Mouse (Mus musculus) gastrocnemius, postnatal 4 days (tissue): Measurements from ENCODE around the gene Loxl3. TPM values are rescaled to one million over a fixed set of nuclear protein-coding genes. Genes with fewer than 3 reads are reported as not detected.

Experiments
- DNase-seq, 2 experiments: peaks; one replicate each; pipeline ENCODE4 v3.0.0; 2021 to 2022; ENCODE audit warnings: low spot score in 2 of 2, mixed read lengths in 2 of 2
- microRNA-seq: library from miRNA; unstranded; fragments of <30 nt; microRNA quantifications from one replicate; pipeline ENCODE4 v1.2.0, GENCODE M21; 2021
- total RNA-seq, 2 experiments: library from RNA; stranded (reverse); gene quantifications; 2 replicates each; pipeline ENCODE4 v1.2.3; 2021

Loxl3 gene
- total RNA-seq, 2 experiments from 2014 or later: 15.4 to 17.3 TPM

DNA sequence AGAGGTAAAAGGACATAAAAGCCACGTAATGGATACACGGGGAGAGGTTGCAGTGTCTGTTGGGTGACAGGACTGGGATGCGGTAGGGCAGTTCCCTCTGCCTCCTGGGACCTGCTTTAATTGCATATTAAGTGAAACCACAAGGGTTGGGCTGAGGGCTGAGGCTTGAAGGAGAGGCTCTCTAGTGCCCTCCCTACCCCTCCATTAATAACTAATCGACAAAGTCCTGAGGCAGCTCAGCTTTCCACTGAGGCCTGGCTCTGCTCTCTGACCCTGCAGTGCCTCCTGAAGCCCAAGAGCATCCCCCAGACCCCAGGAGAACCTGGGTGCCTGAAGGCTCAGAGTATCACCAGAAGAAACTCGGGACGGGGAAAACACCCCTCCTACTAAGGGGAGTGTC lies 50.5 kb downstream of the Loxl3 start:
- no peak for DNase-seq

DNA sequence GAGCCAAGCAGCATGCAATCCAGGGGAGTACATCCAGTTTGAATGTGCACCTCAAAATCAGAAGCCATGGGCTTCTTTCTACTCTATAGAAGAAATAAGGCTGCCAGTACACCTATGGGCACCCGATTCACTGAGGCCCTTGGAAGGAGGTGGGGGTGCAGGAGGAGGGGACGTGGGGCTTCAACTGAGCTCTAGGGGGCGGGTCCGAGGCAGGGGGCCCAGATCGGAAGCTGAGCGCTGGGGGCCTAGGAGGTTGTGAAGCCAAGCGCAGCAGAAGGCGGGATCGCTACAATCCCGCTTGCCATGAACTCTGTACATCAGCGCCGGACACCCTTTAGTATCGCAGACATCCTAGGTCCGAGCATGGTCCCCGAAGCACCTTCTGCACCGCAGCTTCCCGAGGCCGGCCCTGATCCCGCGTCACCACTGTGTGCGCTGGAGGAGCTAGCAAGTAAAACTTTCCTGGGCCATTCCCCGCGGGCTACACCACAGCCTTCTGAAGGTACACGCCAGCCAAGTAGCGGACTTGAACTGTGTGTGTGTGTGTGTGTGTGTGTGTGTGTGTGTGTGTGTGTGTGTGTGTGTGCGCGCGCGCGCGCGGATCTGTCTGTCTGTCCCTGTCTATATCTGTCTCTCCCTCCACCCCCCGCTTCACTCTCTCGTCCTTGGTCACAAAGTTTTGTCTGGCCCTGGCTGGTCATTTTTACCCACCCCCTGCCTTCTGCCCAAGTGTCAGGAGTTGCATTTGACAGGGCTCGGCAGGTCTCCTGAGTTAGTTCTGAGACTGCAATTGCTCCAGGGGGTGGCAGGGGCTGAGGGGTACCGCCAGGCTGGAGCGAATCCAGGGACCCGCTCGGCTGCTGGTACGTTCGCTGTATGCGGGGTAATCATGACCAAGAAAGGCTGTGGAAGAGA lies 52.4 kb downstream of the Loxl3 start, which contains the start of gene Lbx2:
TSS of gene Lbx2 (plus strand) at position 247 of the 915 bp plus-strand sequence.
- no peak for DNase-seq

DNA sequence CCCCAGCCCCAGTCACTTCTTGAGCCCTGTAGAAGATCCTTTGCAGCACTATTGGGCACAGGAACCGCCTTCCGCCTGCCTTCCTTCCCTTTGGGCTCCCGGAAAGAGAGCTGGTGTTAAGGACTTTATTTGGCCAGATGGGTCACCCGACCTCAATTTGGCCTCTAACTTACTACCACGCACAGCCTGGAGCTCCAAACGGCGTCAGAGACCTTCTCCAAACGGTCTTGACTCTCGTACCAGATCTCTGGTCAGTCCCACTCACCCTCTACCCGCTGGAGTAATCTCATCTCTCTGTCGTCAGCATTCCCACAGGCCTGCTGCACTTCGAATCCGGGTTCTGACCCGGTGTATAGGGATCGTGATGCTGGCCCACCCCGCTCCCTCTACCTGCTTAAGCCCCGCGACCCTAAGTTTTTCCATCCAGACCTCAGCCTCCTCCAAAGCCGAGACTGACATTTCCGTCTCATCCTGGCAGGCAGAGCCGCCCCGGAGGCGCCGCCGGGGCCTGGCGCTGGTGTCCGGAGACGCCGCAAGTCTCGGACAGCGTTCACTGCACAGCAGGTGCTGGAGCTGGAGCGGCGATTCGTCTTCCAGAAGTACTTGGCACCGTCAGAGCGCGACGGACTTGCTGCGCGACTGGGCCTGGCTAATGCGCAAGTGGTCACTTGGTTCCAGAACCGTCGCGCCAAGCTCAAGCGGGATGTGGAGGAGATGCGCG lies 53.4 kb downstream of the Loxl3 start:
- DNase-seq: peak in 1 of 2 experiments; percentile 25

DNA sequence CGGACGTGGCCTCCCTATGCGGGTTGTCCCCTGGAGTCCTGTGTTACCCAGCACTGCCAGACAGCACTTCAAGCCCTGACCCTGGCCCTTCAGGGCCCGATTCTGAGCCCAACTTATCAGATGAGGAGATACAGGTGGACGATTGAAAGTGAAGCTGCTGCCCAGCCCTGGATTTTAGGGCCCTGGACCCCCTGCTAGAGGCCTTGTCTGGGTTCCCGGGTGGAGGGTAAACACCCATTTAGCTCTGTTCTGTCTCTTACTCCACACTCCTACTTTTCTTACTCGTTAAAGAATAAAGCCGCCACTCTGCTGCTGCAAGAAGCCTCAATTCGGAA lies 53.9 kb downstream of the Loxl3 start:
- DNase-seq: no peak

DNA sequence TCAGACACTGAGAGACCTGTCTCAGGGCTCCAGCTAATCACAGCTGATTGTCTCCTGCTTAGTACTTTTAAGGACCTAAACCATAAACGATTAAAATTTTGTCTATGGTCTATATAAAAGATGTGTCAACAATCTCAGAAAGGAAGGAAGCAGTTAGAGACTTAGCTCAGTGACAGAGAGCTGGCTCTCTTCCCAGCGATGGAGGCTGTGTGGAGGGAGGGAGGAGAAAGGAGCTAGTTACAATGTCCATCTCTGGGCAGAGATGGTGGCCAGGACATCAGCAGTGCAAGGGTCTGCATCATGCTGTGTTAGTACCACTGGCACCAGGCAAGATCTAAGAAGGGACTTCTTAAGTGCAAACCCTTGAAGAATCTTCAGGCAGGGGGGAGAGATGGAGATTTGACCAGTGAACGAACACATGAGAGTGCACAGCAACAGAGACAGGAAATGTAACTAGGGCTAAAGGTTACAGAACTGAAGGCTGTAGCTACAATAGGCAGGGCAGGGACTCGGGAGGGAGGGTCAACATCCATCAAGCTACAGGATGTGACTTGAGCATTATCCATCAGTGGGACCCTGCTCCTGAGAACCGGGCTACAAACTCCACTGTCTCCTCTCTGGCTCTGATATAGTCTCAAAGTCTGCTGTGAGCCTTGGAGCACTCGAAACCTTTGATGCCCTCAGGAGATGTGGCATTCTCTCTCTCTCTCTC lies 58.6 kb downstream of the Loxl3 start:
- no peak for DNase-seq

DNA sequence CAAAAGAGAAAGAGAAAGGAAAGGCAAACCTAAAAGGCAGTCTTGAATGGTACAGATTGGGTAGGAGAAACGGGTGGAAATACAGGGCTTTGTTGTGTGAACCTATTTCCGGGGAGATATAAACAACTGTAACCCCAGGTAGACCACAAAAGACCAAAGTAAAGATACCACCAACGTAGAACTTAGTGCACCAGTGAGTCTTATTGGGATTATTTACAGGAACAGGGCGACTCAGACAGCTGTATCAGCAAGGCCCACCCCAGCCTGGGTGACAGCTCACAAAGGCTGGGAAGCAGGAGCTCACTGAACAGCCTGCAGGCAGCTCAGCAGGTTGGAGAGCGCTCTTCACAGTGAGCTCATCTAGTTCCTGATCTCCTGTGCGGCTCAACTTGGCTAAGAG lies 62.0 kb downstream of the Loxl3 start:
- no peak for DNase-seq

DNA sequence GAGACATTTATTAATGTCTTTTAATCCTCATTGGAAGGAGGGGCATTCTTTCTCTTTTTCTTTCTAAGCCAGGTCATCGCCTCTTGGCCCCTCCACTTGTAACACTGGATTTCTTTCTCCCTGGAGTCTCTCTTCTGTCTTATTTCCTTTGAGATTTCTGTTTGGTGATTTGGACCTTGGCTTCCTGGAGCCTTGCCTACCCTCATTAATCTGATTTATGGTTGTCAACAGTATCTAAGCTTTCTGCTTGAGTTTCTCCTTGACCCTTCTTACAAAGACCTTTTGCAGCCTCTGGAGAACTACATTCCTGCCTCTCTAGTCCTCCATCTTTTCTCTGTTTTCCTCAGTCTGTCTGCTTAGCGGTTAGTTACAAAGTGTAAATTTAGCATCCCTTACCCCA lies 64.4 kb downstream of the Loxl3 start:
- no peak for DNase-seq

DNA sequence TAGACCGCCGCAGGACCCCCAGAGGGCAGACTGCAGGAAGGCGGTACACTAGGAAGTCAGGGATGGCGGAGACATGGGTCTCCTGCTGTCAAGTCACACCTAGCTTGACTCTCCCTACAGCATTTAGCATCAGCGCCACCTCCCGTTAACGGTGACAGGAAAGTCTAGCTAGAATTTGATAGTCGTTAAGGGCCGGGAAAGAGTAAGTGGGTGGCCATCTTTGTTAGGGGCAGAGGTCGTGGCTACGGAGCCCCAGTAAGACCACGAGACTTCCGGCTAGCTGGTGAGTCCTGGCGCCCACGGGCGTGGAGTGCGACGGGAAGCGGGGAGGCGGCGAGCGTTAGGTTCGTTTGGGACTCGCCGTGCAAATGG lies 67.3 kb downstream of the Loxl3 start, which contains the start of the genes Ccdc142 and Gm42688:
TSS of gene Ccdc142 (plus strand) at position 286 of the 372 bp plus-strand sequence.
TSS of gene Gm42688 (plus strand) at position 302 of the 372 bp plus-strand sequence.
- DNase-seq: peak; percentile 66 to 87

DNA sequence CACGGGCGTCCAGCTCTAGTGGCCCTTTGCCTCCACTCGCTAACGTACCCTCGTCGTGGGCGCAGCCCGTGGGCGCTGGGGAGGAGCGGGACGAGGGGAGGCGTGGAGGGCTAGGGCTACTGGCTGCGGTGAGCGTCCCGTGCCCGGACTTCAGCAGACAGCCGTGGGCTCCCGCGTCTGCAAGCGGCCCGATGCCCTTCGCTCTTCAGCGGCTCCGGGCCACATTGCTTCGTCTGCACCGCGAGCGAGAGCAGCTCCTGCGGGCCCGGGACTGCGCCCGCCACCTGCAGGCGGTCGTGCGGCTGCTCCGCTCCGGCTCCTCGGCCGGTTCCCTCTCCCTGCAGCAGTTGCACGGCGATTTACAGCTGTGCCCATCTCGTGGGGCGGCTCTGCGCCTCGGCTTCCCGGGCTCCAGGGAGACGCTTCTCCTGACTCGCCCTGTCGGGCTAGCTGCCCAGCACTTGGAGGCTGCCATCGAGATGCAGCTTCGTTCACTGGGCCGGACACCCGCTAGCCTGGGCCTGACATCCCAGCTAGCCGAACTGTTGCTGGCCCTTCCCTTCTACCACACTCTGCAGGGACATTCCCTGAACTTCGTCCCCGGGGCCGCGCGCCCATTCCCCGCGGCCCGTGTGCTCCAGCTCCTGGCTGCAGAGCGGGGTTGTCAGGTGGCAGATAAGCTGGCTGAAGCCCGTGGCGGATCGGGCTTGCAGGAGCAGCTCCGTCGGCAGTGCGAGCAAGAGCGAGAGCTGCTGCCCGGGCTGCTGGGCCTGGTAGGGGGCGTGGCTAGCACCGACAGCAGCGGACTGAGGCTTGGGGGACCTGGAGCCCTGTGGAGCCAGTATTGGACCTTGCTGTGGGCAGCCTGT lies 67.9 kb downstream of the Loxl3 start:
- peak in 1 of 2 experiments; percentile 72 for DNase-seq

Small RNAs within 50 kb of the gene (microRNA-seq; reads per million reads assigned to microRNA genes)
- gene Mir3470a (not detected), gene Mir7040 (not detected)

Other genes starting within 250 kb of the Loxl3 start
- 1 to 10 TPM in 1 of 2 experiments, under 1 TPM in 1; 0.78 to 1.0 TPM for gene Sema4f, start 94.4 kb upstream of the Loxl3 start, total RNA-seq
- gene M1ap, start 87.3 kb upstream of the Loxl3 start, total RNA-seq: under 1 TPM in 1 of 2 experiments, not detected in 1; 0.88 TPM
- 10 to 100 TPM in 1 of 2 experiments, 1 to 10 TPM in 1; 9.1 to 10.4 TPM for gene Dok1, start 702 bp upstream of the Loxl3 start, total RNA-seq
- gene Aup1, start 20.3 kb downstream of the Loxl3 start, total RNA-seq: 10 to 100 TPM; 75.5 to 86.3 TPM
- 10 to 100 TPM; 30.1 to 33.5 TPM for gene Htra2, start 21.1 kb downstream of the Loxl3 start, total RNA-seq
- gene Dqx1, start 23.7 kb downstream of the Loxl3 start, total RNA-seq: 1 to 10 TPM in 1 of 2 experiments, under 1 TPM in 1; 0.70 to 1.1 TPM
- not detected for gene Tlx2, start 36.1 kb downstream of the Loxl3 start, total RNA-seq
- 10 to 100 TPM in 1 of 2 experiments, 1 to 10 TPM in 1; 9.4 to 11.3 TPM for gene Pcgf1, start 43.7 kb downstream of the Loxl3 start, total RNA-seq
- not detected for gene Lbx2, start 52.2 kb downstream of the Loxl3 start, total RNA-seq
- 1 to 10 TPM; 2.5 to 2.8 TPM for gene Ccdc142, start 67.4 kb downstream of the Loxl3 start, total RNA-seq
- gene Gm42688, start 67.4 kb downstream of the Loxl3 start, total RNA-seq: 1 to 10 TPM; 2.2 to 2.7 TPM
- gene Mrpl53, start 74.9 kb downstream of the Loxl3 start, total RNA-seq: 100 to 1,000 TPM in 1 of 2 experiments, 10 to 100 TPM in 1; 79.5 to 100 TPM
- gene Mogs, start 81.3 kb downstream of the Loxl3 start, total RNA-seq: 10 to 100 TPM; 20.0 to 21.9 TPM
- gene Wbp1, start 87.4 kb downstream of the Loxl3 start, total RNA-seq: 10 to 100 TPM; 52.7 to 62.3 TPM
- 10 to 100 TPM; 18.6 to 20.6 TPM for gene Ino80b, start 91.3 kb downstream of the Loxl3 start, total RNA-seq
- gene Rtkn, start 101.3 kb downstream of the Loxl3 start, total RNA-seq: 10 to 100 TPM; 31.0 to 34.6 TPM
- 1 to 10 TPM; 1.9 to 2.5 TPM for gene Wdr54, start 122.2 kb downstream of the Loxl3 start, total RNA-seq
- gene 1700003E16Rik, start 122.2 kb downstream of the Loxl3 start, total RNA-seq: not detected
- 100 to 1,000 TPM; 140 to 149 TPM for gene Dctn1, start 131.7 kb downstream of the Loxl3 start, total RNA-seq
- under 1 TPM in 1 of 2 experiments, not detected in 1; 0.07 TPM for gene Slc4a5, start 185.7 kb downstream of the Loxl3 start, total RNA-seq